Mouse (Mus musculus) cerebellum, adult (tissue): ENCODE measurements around the gene Chrna5.
"Not testable (repeated sequence)": the region's sequence is repeated elsewhere in the genome, so short reads cannot be mapped to it uniquely, and the experiment has no call there.

ENCODE experiments used
- ATAC-seq: cut with Nextera tagmentation; 2 replicates; pipeline ENCODE4 v1.9.2; 2017; ENCODE audit warnings: mild to moderate bottlenecking, moderate library complexity, mixed read lengths; ENCODE audit not compliant: insufficient number of reproducible peaks, low FRiP score, low TSS enrichment

Gene Chrna5

DNA sequence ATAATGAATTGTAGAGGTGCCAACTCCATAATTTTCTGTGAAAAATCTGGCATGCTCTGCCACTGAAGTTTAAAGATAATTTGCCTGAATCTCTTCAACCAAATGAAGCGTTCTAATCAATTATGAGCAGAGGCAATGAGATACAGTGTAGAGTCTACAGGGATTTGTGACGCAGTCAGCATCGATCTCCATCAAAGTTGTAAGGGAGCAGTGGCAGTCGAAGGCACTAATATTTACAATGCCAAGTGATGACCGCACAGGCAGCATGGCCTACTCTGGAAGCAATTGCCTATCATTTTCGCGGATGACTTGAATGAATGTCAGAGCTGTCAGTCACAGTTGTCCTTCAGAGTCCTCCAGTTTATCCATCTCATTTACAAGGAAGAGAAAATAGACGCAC lies at the start of gene Chrna5:
Chrna5 (plus strand) TSS at position 207 of the 400 bp plus-strand sequence.
- ATAC-seq = no peak

DNA sequence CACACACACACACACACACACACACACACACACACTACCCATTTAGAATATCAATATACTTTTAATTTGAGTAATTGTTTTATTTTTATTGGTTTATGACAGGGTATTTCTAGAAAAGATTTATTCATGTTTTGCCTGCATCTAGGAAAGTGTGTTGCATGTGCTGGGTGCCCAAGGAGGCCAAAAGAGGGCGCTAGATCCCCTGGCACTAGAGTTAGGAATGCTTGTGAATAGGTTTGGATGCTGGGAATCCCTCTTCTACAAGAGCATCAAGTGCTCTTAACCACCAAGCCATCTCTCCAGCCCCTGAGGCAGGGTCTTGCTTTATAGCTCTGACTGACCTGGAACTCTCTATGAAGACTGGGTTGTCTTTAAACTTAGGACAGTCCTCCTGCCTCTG lies 48.9 kb upstream of the Chrna5 start:
- no peak for ATAC-seq

DNA sequence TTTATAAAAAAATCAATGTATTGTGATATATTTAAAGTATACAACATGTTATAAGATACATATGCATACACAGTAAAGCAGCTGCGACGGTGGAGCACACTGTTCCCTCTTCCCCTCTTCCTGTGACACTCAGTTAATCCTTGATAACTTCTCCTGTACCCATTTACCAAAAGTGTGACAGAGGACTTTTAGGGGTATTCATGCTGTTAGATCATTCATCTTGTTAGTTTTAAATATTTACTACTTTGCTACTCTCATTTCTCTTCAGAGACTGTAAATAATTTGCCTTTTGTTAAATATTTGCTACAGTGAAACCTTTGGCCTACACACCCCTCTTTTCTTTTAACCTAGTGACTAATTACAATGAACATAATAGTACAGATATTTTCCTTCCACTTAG lies 48.3 kb upstream of the Chrna5 start:
- ATAC-seq = no peak

DNA sequence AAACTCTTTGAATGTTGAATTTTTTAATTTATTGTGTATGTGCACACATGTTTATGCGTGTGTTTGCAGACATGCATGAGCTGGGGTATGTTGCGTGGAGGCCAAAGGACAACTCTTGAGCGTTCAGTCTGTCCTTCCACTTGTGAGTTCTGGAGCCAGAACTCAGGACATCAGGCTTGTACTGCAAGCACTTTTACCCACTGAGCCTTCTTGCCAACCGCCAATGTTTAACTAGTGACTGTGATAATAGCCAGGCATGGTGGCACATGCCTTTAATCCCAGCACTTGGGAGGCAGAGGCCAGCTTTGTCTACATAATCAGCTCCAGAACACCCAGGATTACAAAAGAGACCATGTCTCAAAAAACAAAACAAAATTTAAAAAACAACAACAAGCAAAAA lies 38.6 kb upstream of the Chrna5 start:
- no peak for ATAC-seq

DNA sequence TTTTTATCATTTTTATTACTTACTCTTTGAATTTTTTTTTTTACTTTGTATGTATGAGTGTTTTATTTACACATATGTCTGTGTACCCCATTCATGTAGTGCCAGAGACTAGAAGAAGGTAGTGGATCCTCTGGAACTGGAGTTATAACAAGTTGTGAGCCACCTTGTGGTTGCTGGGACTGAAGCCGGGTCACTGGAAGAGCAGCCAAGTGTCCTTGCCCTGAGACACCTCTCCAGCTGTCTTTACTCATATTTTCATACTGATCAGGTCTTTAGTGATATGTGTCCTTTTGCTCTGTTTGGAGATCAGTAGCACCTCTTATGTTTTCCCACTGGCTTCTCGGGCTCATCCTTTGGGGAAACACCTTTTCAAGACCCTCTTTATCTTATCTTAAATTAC lies 36.2 kb upstream of the Chrna5 start:
- no peak for ATAC-seq

DNA sequence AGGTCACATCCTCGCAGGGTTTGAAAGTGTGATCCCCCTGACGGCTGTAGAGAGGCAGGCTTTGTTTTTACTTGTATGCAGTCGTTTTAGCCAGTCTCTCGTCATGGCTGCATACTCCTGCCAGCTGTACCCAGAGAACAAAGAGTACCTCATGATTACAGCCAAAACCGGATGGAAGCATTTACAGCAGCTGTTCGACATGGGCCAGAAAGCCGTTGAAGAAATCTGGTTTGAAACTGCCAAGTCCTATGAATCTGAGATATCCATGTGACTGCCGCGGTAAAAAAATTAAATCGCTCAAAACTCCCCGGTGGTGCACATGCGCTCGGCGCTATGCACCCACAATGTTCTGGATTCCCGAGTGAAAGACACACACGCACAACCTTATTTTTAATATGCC lies 34.4 kb upstream of the Chrna5 start:
- no peak for ATAC-seq

DNA sequence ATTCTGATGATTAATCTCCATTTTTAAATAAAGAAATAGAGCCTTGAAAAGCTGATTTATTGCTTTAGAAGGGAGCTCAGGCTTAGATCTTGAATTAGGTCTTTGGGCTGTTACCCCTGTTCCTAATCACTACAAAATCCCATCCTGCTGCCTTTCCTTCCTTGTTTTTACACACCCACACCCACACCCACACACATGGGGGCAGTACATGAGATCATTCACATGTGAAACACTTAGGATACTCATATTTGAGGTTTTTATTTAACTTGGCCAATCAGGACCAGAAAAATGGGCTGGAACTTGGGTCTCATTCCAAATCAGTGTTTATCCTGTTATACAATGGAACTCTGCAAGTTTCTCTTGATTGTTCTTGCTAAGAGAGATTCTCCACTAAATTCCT lies 31.2 kb upstream of the Chrna5 start:
- no peak for ATAC-seq

DNA sequence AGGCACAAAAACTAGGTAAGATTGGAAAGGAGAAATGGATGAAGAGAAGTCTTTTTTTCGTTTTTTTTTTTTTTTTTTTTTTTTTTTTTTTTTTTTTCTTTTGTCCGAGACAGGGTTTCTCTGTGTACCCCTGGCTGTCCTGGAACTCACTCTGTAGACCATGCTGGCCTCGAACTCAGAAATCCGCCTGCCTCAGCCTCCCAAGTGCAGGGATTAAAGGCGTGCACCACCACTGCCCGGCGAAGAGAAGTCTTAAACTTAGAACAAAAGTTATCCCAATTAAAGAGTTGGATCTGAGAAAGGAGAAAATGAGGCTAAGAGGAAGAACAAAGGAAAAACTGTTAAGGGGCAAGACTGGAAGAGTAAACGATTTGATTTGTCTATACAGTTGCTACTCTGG lies 30.5 kb upstream of the Chrna5 start:
- ATAC-seq = not testable (repeated sequence)

DNA sequence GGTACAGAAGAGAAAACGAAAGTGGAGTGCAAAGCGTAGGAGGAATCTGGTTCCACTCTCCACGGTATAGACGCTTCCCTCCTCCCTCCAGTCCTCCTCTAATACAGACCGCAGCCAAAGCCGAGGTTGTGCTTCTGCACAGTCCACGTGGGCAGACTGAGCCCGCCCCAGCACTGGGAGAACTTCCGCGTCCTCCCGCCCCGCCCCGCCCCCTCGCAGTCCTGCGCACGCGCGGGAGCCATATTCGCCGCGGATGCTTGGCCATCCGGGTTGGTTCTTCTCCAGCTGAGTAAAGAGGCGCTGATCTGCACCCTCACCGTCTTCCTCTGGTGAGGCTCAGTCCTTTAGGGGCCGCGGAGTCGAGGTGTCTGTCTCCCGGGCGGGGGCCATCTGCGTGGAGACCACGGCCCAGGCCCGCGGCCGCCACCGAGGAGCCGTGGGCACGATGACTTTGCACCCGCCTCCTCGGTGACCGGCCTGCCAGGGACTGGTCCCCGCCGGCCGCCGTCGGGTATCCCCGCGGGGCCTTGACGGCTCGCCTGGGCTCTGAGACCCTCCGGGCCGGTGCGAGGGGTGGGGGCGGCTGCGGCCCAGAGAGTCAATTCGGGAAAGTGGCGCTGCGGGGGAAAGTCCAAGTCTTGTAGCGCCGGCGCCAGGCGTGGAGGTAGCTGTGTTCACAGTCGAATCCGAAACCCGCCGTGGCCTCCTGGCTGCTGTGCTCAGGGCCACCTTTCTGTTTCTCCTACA lies 29.9 kb upstream of the Chrna5 start, which contains the start of the genes Psma4 and AY074887:
Psma4 (plus strand) TSS at position 216 of the 747 bp plus-strand sequence.
AY074887 (minus strand) TSS at position 424 of the 747 bp plus-strand sequence.
- ATAC-seq = peak; percentile 95

DNA sequence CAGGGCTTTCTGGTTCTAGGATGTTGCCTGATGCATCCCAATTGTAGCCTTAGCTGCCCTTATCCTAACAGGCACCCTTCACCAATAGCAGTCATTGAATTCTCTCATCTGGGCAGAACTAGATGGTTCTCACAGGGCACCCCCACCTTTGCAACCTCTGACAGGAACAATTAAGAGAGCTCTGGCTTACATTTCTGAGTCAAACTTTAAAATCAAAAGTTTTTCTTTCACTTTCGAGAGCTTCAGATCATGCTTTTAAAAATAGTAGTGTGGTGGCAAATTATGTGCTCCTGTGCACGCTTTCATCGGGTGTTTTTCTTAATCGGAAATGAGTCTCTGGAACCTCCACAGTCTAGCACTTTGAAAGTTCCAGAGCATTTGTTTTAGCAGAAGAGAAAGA lies 19.6 kb upstream of the Chrna5 start:
- ATAC-seq = no peak

DNA sequence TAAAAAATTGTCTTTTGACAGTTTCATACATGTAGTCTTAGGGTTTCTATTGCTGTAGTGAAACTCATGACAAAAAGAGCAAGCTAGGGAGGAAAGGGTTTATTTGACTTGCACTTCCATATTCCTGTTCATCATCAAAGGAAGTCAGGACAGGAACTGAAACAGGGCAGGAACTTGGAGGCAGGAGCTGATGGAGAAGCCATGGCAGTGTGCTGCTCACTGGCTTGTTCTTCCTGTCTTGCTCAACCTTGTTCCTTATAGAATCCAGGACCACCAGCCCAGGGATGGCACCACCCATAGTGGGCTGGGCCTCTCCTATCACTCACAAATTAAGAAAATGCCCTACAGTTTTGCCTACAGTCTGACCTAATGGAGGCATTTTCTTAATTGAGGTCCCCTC lies 17.0 kb upstream of the Chrna5 start:
- ATAC-seq = no peak

DNA sequence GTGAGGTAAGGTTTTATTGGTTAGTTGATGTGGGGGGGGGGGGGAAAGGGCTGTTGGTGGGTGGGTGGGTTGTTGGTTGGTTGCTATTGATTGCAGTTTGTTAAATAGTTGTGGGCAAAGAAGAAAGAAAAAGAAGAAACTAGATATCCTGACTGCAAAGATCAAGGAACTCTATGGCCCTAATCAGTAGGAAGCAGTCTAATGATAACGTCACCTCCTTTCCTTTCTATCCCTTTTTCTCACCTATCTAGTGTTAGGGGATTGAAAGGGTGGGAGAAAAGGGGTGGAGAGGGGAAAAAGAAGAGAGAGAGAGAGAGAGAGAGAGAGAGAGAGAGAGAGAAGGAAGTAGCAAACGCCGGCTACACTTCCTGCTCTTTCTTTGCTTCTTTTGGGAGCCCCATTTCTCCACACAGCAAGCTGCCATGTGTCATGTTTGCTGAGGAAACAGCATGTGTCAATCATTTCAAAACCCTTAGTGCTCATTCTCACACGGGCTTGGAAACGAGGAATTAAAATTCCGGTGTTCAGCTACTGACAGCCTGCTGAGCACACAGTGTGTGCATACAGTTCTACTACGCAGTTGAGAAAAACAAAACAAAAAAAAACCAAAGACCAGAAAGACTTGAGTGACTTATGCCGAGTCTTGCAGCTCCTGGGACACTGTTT lies 10.6 kb upstream of the Chrna5 start:
- ATAC-seq = no peak

DNA sequence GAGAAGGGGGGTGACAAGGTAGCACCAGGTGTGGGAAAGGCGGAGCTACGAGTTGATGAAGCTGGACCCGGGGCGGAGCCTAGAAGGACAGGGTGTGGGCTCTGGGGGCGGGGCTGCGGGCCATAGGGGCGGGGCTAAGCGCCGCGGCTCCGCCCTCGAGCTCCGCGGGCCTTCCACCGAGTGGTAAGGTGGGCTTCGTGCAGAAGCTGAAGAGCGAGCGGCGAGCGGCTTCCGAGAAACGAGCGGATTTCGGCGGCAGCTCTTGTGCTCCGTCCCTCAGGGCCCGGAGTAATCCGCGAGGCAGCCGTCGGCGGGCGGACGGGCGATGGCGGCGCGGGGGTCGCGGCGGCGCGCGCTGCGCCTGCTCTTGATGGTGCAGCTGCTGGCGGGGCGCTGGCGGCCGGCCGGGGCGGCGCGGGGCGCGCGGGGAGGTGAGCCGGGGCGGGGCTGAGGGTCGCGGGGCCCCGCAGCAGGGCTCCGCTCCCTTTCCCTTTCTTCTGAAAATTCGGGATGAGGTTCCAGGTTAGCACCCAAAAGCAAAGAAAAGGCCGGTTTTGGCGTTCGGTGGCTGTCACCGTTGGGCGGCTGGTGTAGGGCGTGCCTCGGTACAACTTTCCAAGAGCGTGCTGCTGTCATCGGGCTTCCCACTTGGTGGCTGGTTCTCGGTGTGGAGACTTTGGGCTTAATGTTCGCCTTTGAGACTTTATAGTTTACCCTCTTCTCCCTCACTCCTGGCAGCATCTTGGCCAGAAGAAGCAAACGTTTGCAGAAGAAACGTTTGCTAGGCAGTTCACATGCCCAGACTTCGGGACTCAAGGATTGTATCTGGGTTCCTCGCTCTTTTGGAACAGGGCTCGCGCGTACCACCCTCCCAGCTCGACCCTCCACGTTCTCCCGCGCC lies 861 bp downstream of the Chrna5 start:
- no peak; the same call in 1 of the 2 replicates for ATAC-seq

DNA sequence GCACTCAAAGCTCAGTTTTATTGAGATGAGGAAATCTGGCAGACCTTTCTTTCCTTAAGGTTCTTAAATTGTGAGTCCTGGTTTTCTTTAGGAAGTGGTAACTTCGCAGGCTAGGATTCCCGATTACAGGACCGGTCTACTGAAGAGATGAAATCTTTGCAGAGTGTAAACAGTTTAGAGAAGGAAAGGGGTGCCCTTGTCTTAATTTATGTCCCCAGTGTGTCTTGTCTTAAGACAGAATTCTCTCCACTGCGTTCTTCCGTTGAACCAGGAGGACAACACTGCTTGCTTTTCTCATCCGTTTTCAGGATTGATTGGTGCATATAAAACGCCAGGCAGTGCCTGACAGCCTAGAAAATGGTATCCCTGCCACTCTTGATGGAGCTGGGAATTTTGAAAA lies 1.7 kb downstream of the Chrna5 start:
- no peak for ATAC-seq

DNA sequence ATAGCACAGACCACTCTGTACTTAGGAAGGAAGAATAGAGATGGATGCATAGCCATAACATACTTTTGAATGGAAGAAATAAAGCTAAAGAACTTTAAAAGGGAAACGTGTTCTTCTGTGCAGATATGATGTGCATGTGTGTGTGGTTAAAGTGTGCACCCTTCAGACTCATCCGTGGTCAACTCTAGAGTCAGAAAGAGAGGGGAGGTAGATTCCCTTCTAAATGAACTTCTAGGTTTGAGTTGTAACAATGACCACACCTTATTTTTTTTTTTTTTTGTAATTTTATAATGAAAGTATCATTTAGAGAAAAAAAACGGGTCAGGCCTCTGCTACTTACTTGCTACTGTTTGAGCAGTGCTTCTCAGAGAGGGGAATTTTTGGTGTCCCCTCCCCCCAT lies 9.7 kb downstream of the Chrna5 start:
- ATAC-seq = no peak

DNA sequence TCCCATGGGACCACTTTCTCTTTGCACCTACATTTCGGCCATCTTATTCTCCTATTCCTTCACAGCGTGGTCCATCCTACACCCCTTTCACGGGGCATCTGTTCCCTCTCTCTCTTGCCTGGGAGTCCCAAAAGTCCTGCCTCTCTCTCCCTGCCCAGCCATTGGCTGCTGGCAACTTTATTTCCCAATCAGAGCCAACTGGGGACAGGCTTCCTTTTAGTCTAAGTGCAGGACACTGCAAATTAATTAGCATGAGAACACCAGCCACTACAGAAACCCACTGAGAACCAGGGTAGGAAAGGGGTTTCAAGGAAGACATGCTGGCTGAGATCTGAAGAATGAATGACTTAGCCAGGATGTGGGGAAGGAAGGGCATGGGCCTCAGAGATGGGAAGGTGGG lies 13.7 kb downstream of the Chrna5 start:
- no peak for ATAC-seq

DNA sequence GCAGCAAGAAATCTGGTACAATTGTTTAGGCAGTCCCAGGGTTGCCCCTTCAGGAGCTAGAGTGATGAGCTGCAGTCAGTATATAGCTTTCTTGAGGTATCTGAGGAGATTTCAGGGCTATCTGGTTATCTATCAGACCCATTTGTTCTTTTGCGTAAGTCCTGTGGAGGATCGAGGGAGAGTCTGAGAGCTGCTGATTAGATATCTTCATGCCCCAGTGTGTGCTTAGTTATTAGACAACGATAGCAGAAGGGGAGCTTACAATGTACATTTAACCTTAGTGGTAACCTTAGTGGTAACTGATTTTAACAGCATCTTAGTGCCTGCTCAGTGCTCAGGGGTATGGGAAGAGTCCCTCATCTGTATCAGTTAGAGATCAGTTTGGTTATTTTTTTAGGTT lies 15.0 kb downstream of the Chrna5 start:
- no peak for ATAC-seq

DNA sequence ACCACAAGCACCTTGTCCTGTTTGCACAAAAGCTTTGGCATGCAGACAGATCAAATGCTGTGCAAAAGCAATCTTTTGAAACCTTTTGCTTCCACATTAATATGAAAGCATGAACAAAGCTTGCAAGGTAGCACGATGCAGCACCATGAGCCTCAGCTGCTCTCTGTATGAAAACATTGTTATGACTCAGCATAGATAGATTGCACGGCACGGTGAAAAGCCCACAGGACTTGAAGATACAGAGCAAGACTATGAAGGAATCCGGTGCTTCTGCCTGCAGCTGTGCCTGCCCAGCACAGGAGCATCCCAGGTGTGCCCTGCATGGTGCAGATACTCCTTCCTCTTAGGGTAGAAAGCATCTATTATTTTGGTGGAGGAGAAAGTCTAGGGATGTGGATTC lies 22.9 kb downstream of the Chrna5 start:
- no peak for ATAC-seq

DNA sequence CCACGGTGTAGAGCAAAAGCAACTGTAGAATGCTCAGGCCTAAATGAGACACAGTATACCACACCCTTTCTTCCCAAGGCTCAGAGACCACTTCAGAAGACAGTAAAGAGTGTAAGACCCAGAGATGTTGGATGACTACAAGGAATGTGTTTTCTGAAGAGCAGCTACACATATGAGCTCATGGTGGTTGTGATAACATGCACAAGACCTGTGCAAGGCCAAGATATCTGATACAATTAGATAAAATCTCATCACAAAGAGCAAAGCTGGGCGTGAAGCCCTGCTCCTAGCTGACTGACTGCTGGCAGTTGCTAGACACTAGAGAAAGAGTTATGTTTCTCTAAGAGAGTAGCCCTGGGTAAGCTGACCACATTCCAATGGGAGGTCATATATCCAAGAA lies 29.0 kb downstream of the Chrna5 start:
- ATAC-seq = no peak

DNA sequence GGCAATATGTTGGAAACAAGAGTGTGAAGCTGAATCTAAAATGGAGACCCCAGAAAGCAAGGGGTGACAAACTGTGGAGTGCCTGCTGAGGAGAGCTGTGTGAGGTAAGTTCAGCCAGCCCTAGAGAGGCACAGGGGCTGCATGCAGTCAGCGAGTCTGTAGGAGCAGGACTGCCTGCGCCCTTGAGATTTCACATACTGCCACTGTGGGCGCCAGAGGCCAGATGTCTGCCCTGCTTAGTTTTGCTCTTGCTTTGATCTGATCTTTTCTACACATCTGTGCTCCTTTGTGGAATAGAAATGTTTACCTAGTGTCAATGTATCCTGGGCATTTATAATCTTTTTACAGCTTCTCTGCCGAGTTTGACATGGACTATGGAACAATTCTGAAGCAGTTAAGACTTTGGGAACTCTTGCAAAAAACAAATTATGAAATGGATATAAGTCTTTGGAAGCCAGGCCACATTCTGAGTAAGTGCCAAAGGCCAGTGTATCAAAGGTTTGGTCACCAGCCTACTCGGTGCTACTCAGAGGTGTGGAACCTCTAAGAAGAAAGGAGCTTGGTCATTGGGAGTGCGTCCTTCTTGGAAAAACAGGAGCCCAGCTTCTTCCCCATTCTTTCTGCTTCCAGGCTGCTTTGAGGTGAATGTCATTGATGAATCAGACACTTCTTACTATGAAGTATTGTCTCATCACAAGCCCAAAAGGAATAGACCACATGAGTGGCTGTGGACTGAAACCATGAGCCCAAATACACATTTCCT lies 30.1 kb downstream of the Chrna5 start:
- no peak for ATAC-seq
